ENCODE assay signal across 17 mouse cellular contexts in the genomic region with DNA sequence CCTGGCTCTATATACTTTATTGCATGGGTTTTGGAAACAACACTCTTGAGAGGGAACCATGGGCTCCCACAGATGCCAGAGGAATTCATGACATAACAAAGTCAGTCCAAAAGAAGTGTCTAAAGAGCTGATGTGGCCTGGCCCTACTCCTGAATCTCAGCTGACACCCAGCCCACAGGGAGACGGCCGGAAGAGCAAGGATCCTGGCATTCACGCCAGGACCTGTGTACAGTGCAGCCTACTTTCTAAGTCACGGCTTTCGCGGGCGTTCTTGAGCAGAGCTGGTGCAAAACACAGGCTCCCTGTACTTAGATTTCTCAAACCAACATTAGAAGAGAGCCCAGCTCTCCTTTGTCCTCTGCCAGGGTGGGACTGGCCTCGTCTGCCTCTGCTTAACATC. TPM values are rescaled to one million over a fixed set of nuclear protein-coding genes. Genes with fewer than 3 reads are reported as not detected.
DNase-seq lines count a peak whose midpoint lies in the region; TF ChIP-seq lines count a peak whose summit lies in the region.
"Had no signal": no experiment of that assay in that cellular context is flagged by ENCODE, and none has a peak within 500 bp of the region (broad histone marks: within the 10 kb centered on the region; RNA-seq: fewer than 3 reads in every experiment).

No protein-coding gene starts in this region.

- intact Hi-C loops in left cerebral cortex, adult 2 months (cut with DNase I), result no loop called here
- intact Hi-C loops in left cerebral cortex, postnatal 14 days (cut with DNase I), result no loop called here

- peak overlapping the region; percentile 0; the same call in 1 of the 2 replicates for H3K27ac ChIP-seq in left cerebral cortex, adult 2 months
- H3K27ac ChIP-seq: embryonic facial prominence, embryonic 15.5 days; limb, embryonic 12.5 days; midbrain, embryonic 15.5 days; neural tube, embryonic 12.5 days had no signal

- no peak for TF ChIP-seq POLR2A in brain, embryonic 14.5 days (IDR thresholded peaks at IDR 0.05; ENCODE audit: borderline replicate concordance, extremely low read depth, insufficient read depth, insufficient read length, poor library complexity, severe bottlenecking)

- DNase-seq in left cerebral cortex, adult 2 months (ENCODE audit: extremely low spot score in 1 of 2, low spot score in 2 of 2), result no peak
- DNase-seq in left cerebral cortex, postnatal 14 days (ENCODE audit: low spot score in 2 of 2), result no peak
- DNase-seq in brain, embryonic 14.5 days (ENCODE audit: low read depth), result peak; percentile 38
- peak; percentile 43 for DNase-seq in gastrocnemius, postnatal 10 days
- DNase-seq in lung, postnatal 36 days, result peak; percentile 42
- DNase-seq in embryo, embryonic 10 days (ENCODE audit: low spot score), result no peak
- DNase-seq in kidney, postnatal 10 days, result no peak
- DNase-seq: cerebellum, postnatal 25 days; liver, postnatal 0 days; right cerebral cortex, postnatal 14 days had no signal

- no peak overlapping the region for H3K4me3 ChIP-seq in left cerebral cortex, adult 2 months
- H3K4me3 ChIP-seq: embryonic facial prominence, embryonic 15.5 days; limb, embryonic 12.5 days; midbrain, embryonic 15.5 days; neural tube, embryonic 12.5 days had no signal

- no peak for TF ChIP-seq CTCF in left cerebral cortex, adult 2 months (IDR thresholded peaks at IDR 0.05)
- no peak for TF ChIP-seq CTCF in brain, embryonic 14.5 days (IDR thresholded peaks at IDR 0.05; ENCODE audit: borderline replicate concordance, extremely low read depth, insufficient read depth, insufficient read length)

RNA-seq across cellular contexts. Expression of a gene that starts 10.9 kb away (rescaled TPM):
- total RNA-seq in left cerebral cortex, adult 2 months (2021), result 10 to 100 TPM in 1 of 2 experiments, 1 to 10 TPM in 1; 10.0 to 11.5 TPM
- total RNA-seq in left cerebral cortex, postnatal 14 days (2021), result 10 to 100 TPM; 11.5 to 11.8 TPM
- polyA plus RNA-seq in brain, embryonic 14.5 days (2012; rRNA removed), result 15.0 and 19.5 TPM in 2 replicates
- total RNA-seq in gastrocnemius, postnatal 10 days (2021), result 1 to 10 TPM; 6.3 to 8.7 TPM

RNA-seq across cellular contexts. Expression of a gene that starts 21.9 kb away (rescaled TPM):
- 10 to 100 TPM; 79.3 to 82.7 TPM for total RNA-seq in left cerebral cortex, adult 2 months (2021)
- total RNA-seq in left cerebral cortex, postnatal 14 days (2021), result 100 to 1,000 TPM in 1 of 2 experiments, 10 to 100 TPM in 1; 90.6 to 113 TPM
- polyA plus RNA-seq in brain, embryonic 14.5 days (2012; rRNA removed), result 11.6 and 22.0 TPM in 2 replicates
- total RNA-seq in gastrocnemius, postnatal 10 days (2021), result under 1 TPM; 0.73 to 0.79 TPM

RNA-seq across cellular contexts. Expression of a gene that starts 22.9 kb away (rescaled TPM):
- 10 to 100 TPM; 12.8 to 14.2 TPM for total RNA-seq in left cerebral cortex, adult 2 months (2021)
- 10 to 100 TPM; 16.1 to 16.8 TPM for total RNA-seq in left cerebral cortex, postnatal 14 days (2021)
- 11.4 and 12.5 TPM in 2 replicates for polyA plus RNA-seq in brain, embryonic 14.5 days (2012; rRNA removed)
- total RNA-seq in gastrocnemius, postnatal 10 days (2021), result 10 to 100 TPM; 15.1 to 16.1 TPM

RNA-seq across cellular contexts. Expression of a gene that starts 29.0 kb away (rescaled TPM):
- total RNA-seq in left cerebral cortex, adult 2 months (2021), result not detected
- not detected for total RNA-seq in left cerebral cortex, postnatal 14 days (2021)
- 0.08 TPM in 1 of 2 replicates, not detected in the other for polyA plus RNA-seq in brain, embryonic 14.5 days (2012; rRNA removed)
- total RNA-seq in gastrocnemius, postnatal 10 days (2021), result not detected
- total RNA-seq: layer of hippocampus, postnatal 10 days had no signal
- polyA plus RNA-seq: frontal cortex, adult 2 months; urinary bladder, adult 2 months had no signal

RNA-seq across cellular contexts. Expression of a gene that starts 32.5 kb away (rescaled TPM):
- total RNA-seq in left cerebral cortex, adult 2 months (2021), result 10 to 100 TPM; 11.1 to 11.7 TPM
- 10 to 100 TPM; 13.3 to 14.2 TPM for total RNA-seq in left cerebral cortex, postnatal 14 days (2021)
- polyA plus RNA-seq in brain, embryonic 14.5 days (2012; rRNA removed), result 17.6 and 18.7 TPM in 2 replicates
- total RNA-seq in gastrocnemius, postnatal 10 days (2021), result 1 to 10 TPM; 1.8 to 2.3 TPM

Comparison
In these comparisons a context has a peak if more than half of its experiments do, and no peak if none do; other contexts are left out.
1. DNase-seq: peak in brain, embryonic 14.5 days (single experiment), gastrocnemius, postnatal 10 days (single experiment) and lung, postnatal 36 days (single experiment); none in left cerebral cortex, adult 2 months (0 of 2), left cerebral cortex, postnatal 14 days (0 of 2), embryo, embryonic 10 days (single experiment) and kidney, postnatal 10 days (single experiment).
2. RNA of a gene that starts 21.9 kb away (total RNA-seq): 90.6 to 113 TPM in left cerebral cortex, postnatal 14 days and 79.3 to 82.7 TPM in left cerebral cortex, adult 2 months; 0.73 to 0.79 TPM in gastrocnemius, postnatal 10 days; every median in the first group is over 10 times any median in the second.